Mouse (Mus musculus) cerebellum, adult 2 months (tissue): ENCODE data around the gene Clns1a. TPM values are rescaled to one million over a fixed set of nuclear protein-coding genes. Genes with fewer than 3 reads are reported as not detected.

Source experiments
- DNase-seq, 2 experiments: peaks; one replicate each; pipeline ENCODE4 v3.0.0; 2021
- H3K27ac ChIP-seq: fragments of 200-500 bp; 2 replicates; pipeline ENCODE4 v1.5.1; 2012; ENCODE audit warnings: low read length, control low read depth, inconsistent platforms; ENCODE audit not compliant: insufficient read depth
- H3K27me3 ChIP-seq: fragments of 200-500 bp; 2 replicates; pipeline ENCODE4 v1.6.1; 2012; ENCODE audit warnings: inconsistent platforms, mild to moderate bottlenecking, low read length, moderate library complexity; ENCODE audit not compliant: control insufficient read depth, insufficient read depth
- H3K4me1 ChIP-seq: fragments of 200-500 bp; 2 replicates; pipeline ENCODE4 v1.6.1; 2011; ENCODE audit warnings: low read length; ENCODE audit not compliant: control insufficient read depth, insufficient read depth
- H3K4me3 ChIP-seq: fragments of 200-500 bp; replicated peaks from 2 replicates; pipeline ENCODE3; 2011; ENCODE audit warnings: mild to moderate bottlenecking, low read depth, low read length, control low read depth; ENCODE audit not compliant: insufficient read depth
- CTCF ChIP-seq: fragments of 200-500 bp; IDR thresholded peaks from 2 replicates; pipeline ENCODE4 v1.5.1; 2011; ENCODE audit warnings: low read depth, mild to moderate bottlenecking, control low read depth, low read length, moderate library complexity, borderline replicate concordance; ENCODE audit not compliant: insufficient read depth
- POLR2A ChIP-seq: fragments of 200-500 bp; IDR thresholded peaks from 2 replicates; pipeline ENCODE4 v1.6.1; 2011; ENCODE audit warnings: low read length, control low read depth, borderline replicate concordance; ENCODE audit not compliant: insufficient read depth
- WGBS: fragments of 180-500 bp; shearing (Covaris S2); methylation state at CpG from one replicate; pipeline ENCODE4 v1.1.7; 2018; 5-methylcytosine and 5-hydroxymethylcytosine counted together
- polyA plus RNA-seq: library from polyadenylated mRNA; depleted of rRNA; stranded (reverse); fragments of >200 nt; gene quantifications from 2 replicates; pipeline ENCODE4 v1.2.3, GENCODE M21; 2012; rRNA removed

The Clns1a gene
- polyA plus RNA-seq: 85.0 and 91.3 TPM in 2 replicates

DNA sequence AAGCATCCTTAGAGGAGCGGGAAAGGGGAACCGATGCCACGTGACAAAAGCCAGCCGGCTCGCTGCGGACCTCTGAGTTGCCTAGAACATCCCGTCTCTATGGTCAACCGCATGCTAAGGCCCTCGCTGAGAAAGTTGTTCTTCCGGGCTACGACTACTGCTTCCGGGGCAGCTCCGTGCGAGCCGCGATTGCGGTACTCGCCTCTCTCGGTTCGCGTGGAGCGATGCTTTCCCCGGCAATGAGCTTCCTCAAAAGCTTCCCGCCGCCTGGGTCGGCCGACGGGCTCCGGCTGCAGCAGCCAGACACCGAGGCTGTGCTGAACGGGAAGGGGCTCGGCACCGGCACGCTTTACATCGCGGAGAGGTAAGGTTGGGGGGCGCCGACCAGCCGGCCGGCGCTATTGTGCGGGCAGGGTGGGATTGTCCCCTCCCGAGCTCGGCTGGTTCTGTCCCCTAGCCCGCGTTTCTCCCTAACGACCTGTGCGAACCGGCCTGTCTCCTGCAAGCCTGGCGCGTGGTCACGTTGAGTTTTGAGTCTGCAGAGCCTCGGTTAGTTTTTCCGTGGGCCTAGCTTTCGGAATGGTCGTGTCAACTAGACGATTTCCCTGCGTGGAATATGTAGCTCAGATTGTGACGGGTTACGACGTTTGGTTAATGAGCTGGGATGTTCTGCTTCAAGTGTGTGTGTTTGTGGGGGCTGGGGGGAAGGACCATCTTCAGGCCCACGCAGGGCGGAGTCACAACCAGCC, at the start of gene Clns1a:
TSS of gene Clns1a (plus strand) at position 129 of the 749 bp plus-strand sequence.
- peaks cover 3% of the 10 kb centered on the region; the same call in 1 of the 2 replicates for H3K4me1 ChIP-seq
- under 1% methylated on average over 63 of the region's 63 CpGs for WGBS
- H3K4me3 ChIP-seq: peak within 1 kb of the TSS; percentile 71
- peak within 1 kb of the TSS; percentile 5; the same call in 1 of the 2 replicates for H3K27ac ChIP-seq
- H3K27me3 ChIP-seq: no peaks in the 10 kb centered on the region
- DNase-seq: peak; percentile 92 to 93
- peak; percentile 84; the same call in 1 of the 2 replicates for TF ChIP-seq POLR2A
- no peak for TF ChIP-seq CTCF

- Histone ChIP-seq H3K4me1 (no peaks in the 10 kb centered on the region), H3K27ac (no peak overlapping the region), H3K27me3 (no peaks in the 10 kb centered on the region), H3K4me3 (no peak overlapping the region)
- 95% methylated on average over 5 of the region's 5 CpGs for WGBS
- no peak for DNase-seq
- TF ChIP-seq CTCF (no peak), POLR2A (no peak)
Measured at GRCm38 (mm10) chr7:97647656-97648055, 48.8 kb upstream of the Clns1a start.

DNA sequence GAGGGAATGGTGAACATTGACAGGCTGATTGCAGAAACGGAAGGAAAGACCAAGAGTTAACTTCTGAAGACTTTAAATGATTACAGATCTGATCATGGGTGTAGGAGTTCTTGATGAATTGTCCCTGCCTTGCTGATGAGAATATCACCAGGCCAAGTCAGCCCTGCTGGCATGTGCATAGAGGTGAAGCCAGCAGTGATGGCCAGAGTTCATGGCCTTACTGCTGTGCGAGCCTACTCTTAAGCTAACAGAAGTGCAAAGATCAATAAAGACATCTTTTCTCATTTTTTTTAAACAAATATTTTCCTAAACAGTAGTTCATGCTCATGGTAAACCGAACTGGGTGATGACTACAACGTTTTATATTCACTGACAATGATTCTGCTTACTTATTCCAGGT, 45.7 kb upstream of the Clns1a start:
- no peaks in the 10 kb centered on the region for H3K27me3 ChIP-seq
- WGBS: 89% methylated on average over 4 of the region's 4 CpGs
- DNase-seq: no peak
- TF ChIP-seq POLR2A (no peak), CTCF (no peak)
- H3K4me1 ChIP-seq: no peaks in the 10 kb centered on the region
- no peak overlapping the region for H3K4me3 ChIP-seq
- H3K27ac ChIP-seq: no peak overlapping the region

DNA sequence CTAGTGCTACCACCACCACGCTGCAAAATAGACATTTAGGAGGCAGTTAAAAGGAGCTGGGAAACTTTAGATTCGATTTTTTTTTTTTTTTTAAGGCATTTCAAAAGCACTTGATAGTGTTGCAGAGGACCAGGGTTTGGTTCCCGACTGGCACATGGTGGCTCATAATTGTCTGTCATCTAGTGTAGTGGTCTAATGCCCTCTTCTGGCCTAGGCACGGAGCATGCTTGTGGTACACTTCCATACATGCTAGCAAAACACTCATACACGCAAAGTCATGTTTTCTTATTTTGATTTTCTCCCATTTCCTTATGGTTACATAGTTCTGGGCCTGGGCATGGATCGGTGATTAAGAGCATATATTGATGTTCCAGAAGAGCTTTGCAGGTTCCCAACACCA, 40.3 kb upstream of the Clns1a start:
- H3K27ac ChIP-seq: no peak overlapping the region
- H3K4me3 ChIP-seq: no peak overlapping the region
- TF ChIP-seq CTCF (peak; percentile 21; the same call in 1 of the 2 replicates), POLR2A (no peak)
- H3K4me1 ChIP-seq: no peaks in the 10 kb centered on the region
- WGBS: 86% methylated on average over 6 of the region's 6 CpGs
- no peaks in the 10 kb centered on the region for H3K27me3 ChIP-seq
- DNase-seq: no peak

GRCm38 (mm10) chr7:97661634-97662033, 34.8 kb upstream of the Clns1a start:
- 90% methylated on average over 4 of the region's 4 CpGs for WGBS
- TF ChIP-seq POLR2A (no peak), CTCF (no peak)
- H3K4me1 ChIP-seq: no peaks in the 10 kb centered on the region

DNA sequence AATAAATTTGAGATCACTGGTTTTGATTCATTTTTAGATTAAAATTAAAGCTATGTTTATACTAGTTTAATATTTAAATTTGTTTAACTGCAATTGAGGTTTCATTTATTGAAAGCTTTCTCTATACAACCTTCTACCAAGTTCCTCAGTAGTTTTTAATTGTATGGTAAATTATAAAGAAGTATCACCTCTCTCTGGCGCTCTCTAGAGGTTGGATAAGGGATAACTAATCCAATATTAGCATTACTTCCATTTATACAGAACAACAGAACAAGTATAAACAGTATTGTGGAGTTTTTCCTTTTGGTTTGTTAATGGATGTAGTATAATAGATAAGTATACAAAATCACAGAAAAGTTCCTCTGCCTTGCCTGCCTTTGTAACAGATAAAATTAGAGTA, 17.2 kb upstream of the Clns1a start:
- no peak overlapping the region for H3K27ac ChIP-seq
- no peak for DNase-seq
- no peak overlapping the region for H3K4me3 ChIP-seq
- 5% methylated on average over 1 of the region's 1 CpGs for WGBS
- H3K27me3 ChIP-seq: no peaks in the 10 kb centered on the region
- TF ChIP-seq CTCF (peak; percentile 23; the same call in 1 of the 2 replicates), POLR2A (no peak)
- H3K4me1 ChIP-seq: no peaks in the 10 kb centered on the region

More at GRCm38 (mm10) chr7:97661634-97662033, 34.8 kb upstream of the Clns1a start:
- H3K4me3 ChIP-seq: no peak overlapping the region
- no peaks in the 10 kb centered on the region for H3K27me3 ChIP-seq
- DNase-seq: no peak
- no peak overlapping the region for H3K27ac ChIP-seq

- DNase-seq: no peak
- H3K27me3 ChIP-seq: no peaks in the 10 kb centered on the region
- WGBS: 92% methylated on average over 2 of the region's 2 CpGs
- H3K4me1 ChIP-seq: no peaks in the 10 kb centered on the region
- no peak for TF ChIP-seq POLR2A
- no peak for TF ChIP-seq CTCF
- no peak overlapping the region for H3K4me3 ChIP-seq
- H3K27ac ChIP-seq: no peak overlapping the region
Measured at GRCm38 (mm10) chr7:97687831-97688230, 8.6 kb upstream of the Clns1a start.

GRCm38 (mm10) chr7:97695441-97695840, 993 bp upstream of the Clns1a start:
- TF ChIP-seq POLR2A: no peak
- peaks cover 3% of the 10 kb centered on the region; the same call in 1 of the 2 replicates for H3K4me1 ChIP-seq
- 100% methylated on average over 1 of the region's 1 CpGs for WGBS
- no peak for DNase-seq
- no peak overlapping the region for H3K27ac ChIP-seq
- no peaks in the 10 kb centered on the region for H3K27me3 ChIP-seq
- no peak overlapping the region for H3K4me3 ChIP-seq
